Mouse (Mus musculus): ENCODE data around the gene Rin2.

The Rin2 gene

GRCm38 (mm10) chr2:145735079-145735478 is 60.1 kb downstream of the Rin2 start:
- DNase-seq (ENCODE audit: low spot score) = no peak

DNA sequence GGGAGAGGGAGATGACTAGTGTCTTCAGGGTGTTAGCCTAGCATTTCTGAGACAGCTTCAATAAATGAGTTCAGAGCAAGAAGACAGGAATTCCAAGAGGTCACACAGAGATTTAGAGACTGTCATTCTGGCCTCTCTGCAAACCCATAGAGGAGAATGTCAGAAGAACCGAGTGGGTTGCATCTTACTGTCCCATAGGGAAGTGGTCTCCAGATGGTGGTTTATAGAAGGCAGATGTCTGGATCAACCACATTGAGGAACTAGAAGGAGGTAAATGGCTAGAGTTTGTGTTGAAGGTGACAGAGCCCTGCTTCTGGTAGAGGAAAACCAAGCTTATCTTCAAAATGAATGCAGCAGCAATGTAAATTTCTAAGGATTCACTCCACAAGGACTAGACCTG is 61.5 kb downstream of the Rin2 start:
- no peak for DNase-seq (ENCODE audit: low spot score)

DNA sequence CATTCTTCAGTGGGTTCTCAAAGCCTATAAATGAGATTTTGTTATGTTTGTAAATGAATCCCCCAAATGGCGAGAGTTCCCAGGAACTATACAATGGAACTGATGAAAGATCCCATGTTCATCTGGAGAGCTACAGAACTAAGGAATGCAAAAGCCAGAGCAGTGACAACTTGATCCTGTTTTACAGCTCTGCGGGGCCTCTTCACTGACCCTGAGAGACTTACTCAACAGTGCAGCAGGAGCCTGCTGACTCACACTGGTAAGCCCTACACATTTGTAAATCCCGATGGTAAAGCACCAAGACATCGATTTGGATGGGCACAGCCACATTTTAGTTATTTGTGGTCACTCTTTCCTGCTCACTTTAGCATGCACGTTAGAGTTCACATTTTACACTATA is 62.2 kb downstream of the Rin2 start:
- no peak for DNase-seq (ENCODE audit: low spot score)

DNA sequence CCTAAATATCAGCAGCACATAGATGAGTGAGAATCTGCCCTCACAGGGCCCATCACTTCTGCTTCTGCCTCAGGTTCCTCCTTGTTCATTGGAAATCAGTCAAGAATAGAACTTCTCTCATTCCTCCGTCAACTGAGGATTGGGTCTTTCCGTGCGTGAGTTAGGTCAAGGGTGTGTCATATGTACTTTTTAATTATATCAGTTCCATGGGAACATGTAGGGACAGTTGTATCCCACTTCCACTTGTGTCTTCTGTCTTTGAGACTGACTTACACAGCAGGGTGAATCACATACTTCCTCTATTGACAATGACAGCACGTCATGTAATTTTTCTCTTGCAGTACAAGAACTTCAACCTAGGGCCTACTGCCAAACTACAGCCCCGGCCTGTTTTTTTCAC is 65.7 kb downstream of the Rin2 start:
- no peak for DNase-seq (ENCODE audit: low spot score)

- no peak for DNase-seq (ENCODE audit: low spot score)
Measured at GRCm38 (mm10) chr2:145742795-145743710, 68.0 kb downstream of the Rin2 start.

- DNase-seq (ENCODE audit: low spot score) = no peak
Measured at GRCm38 (mm10) chr2:145746406-145746805, 71.4 kb downstream of the Rin2 start.

DNA sequence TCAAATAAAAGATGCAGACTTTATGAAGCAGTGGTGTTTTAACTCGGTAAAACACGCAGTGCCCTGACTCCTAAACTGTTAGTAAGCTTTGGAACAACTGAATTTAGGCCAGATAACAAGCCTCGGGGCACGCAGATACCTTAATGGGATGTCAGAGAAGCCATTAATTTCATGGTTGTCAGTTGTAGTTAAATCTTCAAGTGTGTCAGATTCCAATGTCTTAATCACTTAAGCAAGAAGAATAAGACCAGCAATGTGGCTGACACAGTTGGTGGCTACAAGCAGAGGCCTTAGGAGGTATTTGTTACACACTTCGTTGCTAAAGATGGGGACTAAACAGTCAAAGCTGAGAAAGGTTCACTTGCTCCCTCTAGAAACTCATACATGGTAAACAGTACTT is 74.6 kb downstream of the Rin2 start:
- DNase-seq (ENCODE audit: low spot score) = no peak

DNA sequence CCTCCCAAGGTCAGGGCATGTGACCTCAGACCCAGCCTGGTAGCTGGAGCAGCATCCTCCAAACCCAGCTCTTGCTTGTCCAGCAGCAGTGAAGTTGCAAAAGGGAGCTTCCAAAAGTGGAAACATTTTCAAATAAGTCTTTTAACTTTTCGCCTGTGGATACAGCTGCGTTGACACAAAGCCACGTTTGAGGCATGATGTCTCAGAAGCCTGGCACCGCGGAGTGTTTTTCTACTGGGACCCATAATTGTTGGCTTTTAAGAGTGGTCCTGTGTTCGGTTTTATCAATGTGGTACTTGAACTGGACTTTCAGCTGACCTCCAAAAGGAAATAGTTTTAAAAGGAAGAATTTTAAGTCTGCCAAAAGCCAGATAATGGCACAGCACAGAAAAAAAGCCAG is 77.6 kb downstream of the Rin2 start:
- no peak for DNase-seq (ENCODE audit: low spot score)

GRCm38 (mm10) chr2:145753973-145754372 is 79.0 kb downstream of the Rin2 start:
- no peak for DNase-seq (ENCODE audit: low spot score)

DNA sequence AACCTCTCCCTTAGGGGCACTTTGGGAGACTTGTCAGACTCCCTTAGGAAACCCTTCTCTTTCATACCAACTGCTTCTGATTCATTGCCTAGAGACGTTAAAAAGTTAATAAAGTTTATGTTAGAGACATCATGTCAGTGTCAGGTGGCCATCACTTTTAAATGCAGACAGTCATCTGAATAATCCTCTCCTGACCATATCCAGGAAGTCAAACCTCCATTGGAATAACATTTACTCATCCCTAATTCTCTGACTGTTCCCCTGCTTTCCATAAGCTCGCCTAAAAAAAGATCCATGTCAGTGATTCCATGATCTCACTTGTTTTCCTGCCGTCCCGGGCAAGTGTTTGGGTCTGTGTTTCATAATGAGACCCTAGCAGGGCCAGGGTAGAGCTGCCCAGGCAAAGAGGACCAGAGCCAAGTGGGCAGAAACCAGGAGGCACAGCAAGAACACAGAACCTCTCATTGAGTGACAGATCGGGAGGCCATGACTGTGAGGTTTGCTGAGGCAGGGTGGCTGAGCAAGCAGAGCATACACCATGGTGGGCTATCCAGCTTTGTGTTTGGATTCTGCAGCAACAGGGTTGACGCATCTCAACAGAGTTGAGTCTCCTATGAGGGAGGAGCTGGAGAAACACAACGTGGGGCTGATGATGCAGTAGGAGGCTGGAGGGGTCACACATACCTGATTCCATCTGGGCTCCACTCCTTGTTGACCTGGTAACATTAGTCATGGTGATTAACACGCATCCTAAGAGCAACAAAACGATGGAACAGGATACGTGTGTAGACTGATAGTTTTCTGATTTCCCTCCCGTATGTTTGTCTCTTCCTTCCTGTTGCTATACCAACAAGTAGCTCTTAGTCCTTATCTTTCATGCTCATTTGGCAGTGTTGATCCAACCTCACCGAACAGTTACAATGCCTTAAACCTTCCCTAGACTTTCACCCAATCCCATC is 81.1 kb downstream of the Rin2 start:
- DNase-seq (ENCODE audit: low spot score) = no peak

GRCm38 (mm10) chr2:145760121-145760520 is 85.1 kb downstream of the Rin2 start:
- no peak for DNase-seq (ENCODE audit: low spot score)

DNA sequence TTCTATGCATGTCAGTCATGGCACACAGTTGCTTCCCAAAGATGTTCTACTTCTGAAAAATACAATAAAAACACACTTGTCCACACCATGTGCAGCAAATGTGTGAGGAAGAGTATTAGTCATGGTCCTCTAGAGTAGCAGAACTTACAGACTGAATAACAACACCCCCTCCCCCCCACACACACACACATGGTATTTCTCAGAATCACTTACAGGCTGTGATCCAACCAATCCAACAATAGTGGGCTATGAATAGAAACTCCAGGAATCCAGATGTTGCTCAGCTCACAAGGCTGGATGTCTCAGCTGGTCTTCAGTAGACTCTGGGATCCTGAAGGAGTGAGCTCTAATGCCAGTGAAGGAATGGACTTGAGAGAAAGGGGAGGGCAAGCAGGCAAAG is 86.4 kb downstream of the Rin2 start:
- no peak for DNase-seq (ENCODE audit: low spot score)

GRCm38 (mm10) chr2:145769964-145770363 is 94.9 kb downstream of the Rin2 start:
- no peak for DNase-seq (ENCODE audit: low spot score)

GRCm38 (mm10) chr2:145770730-145771536 is 95.9 kb downstream of the Rin2 start:
- DNase-seq (ENCODE audit: low spot score) = no peak

DNA sequence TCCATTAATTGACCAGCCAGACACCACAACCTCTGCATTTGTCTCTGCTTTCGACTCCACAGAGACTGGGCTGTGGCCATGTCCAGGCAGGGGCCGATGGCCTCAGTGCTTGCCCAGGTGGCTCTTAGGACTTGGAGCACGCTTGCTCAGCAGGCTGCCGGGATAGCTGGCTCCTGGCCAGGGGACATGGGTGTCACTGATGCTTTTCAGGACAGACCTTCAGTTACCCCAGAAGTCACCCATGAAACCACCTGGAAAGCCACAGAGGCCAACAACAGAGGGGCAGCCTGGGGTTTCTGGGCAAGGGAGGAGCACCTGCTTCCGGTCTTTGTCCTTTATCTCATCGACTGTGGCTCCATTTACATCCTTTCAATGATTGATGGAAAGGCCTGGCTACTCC is 108.2 kb downstream of the Rin2 start:
- DNase-seq (ENCODE audit: low spot score) = no peak

DNA sequence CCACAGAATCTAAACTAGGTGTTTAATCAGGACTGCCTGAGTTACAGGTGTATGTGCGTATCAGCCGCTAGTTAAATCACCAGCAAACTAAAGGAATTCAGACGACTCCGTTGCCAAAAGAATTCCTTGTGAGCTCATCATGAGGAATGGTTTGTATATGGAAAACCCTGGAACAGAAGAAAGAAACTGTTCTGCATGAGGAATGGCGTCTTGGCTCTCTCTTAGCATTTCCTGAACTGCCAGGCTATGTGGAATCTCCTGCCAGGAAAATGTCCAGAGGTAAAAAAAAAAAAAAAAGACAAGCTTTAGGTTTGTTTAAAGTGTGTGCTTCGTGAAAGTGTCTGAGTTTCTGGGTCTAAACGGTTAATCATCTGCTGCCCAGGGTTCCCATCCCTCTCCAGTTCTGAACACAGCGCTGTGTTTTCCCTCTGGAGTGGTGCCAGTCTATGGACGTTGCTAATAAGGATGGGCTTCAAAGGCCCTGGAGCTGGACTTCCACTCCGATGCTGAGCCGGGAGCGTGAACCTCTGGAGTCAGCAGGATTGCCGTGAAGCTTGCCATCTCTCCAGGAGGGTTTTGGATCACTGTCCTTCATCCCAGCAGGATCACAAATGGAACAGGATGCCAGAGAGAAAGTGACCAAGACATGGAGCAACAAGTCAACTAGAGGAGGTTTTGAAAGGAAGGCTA is 109.4 kb downstream of the Rin2 start:
- no peak for DNase-seq (ENCODE audit: low spot score)

DNA sequence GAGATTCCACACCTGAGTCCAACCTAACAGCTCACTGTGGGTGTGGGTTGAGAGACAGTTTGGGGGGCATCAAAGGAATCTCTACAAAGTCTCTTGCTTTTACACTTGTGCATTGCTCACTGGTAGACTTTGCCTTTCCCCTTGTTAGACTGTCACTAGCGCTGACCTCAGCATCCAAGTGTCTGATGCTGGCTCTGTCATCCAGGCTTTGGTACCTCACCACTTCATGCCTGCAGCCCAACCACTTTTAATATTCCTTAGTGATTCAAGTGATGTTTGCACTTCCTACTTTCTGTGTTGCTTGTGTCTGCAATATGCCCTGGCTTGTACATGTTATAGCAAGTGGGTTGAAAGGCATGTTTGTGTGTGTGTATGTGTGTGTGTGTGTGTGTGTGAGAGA is 109.9 kb downstream of the Rin2 start:
- no peak for DNase-seq (ENCODE audit: low spot score)

- no peak for DNase-seq (ENCODE audit: low spot score)
Measured at GRCm38 (mm10) chr2:145785758-145786617, 111.0 kb downstream of the Rin2 start.

DNA sequence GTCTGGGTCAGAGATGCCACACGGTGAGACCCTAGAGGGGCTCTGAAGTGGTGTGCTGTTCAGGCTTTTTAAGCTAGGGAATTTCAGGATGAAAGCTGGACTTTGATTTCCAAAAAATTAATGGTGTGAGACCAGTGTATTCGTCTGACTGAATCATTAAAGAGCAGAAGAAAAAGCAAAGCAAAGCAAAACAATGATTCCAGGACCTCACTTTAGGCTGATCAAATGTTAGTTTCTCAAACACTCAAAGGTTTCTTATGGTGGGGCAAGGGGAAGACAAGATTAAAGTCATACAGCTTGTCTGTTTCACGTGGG is 111.6 kb downstream of the Rin2 start:
- no peak for DNase-seq (ENCODE audit: low spot score)

GRCm38 (mm10) chr2:145787486-145787885 is 112.5 kb downstream of the Rin2 start:
- no peak for DNase-seq (ENCODE audit: low spot score)

Measured in T-cell, adult 2 months (primary cell).